Comparison of ENCODE assay signal across 8 mouse cellular contexts in the genomic region with DNA sequence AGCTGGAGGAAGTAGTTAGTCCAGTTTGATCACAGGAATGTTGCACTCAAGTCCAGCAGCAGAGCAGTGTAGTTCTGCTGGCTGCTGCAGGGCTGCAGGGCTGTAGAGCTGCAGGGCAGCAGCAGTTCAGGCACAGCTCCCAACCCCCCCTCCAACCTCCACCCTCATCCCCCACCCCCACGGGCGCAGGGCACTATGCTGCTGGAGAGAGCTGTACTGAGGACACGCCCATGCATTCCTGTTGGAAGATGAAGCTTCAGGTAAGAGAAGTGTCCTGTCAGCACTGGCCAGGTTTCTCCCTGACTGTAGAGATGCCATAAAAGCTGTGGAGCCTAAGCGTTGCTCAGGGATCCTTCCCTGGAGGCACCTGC. TPM values are rescaled to one million over a fixed set of nuclear protein-coding genes. Genes with fewer than 3 reads are reported as not detected.
A peak's percentile ranks its signal among the peaks of the same experiment; 100 is the strongest.
DNase-seq lines count a peak whose midpoint lies in the region; ATAC-seq lines count a peak whose summit lies in the region.
"Had no signal": no experiment of that assay in that cellular context is flagged by ENCODE, and none has a peak within 500 bp of the region (broad histone marks: within the 10 kb centered on the region; RNA-seq: fewer than 3 reads in every experiment).

No protein-coding gene starts in this region.

- ATAC-seq in intestine, embryonic 15.5 days = peak; percentile 94
- no peak for ATAC-seq in erythroblast, adult 5-6 weeks (replicated peaks; ENCODE audit: low FRiP score, poor library complexity, severe bottlenecking)

- H3K27ac ChIP-seq in intestine, embryonic 15.5 days = peak overlapping the region; percentile 67

- H3K4me1 ChIP-seq in intestine, embryonic 15.5 days (replicated peaks) = peaks cover 8% of the 10 kb centered on the region; the same call in 1 of the 2 replicates

- no peak overlapping the region for H3K4me3 ChIP-seq in intestine, embryonic 15.5 days (replicated peaks)

- WGBS in intestine, embryonic 15.5 days = 31% methylated on average over 4 of the region's 4 CpGs

- peak overlapping the region; percentile 41; the same call in 1 of the 2 replicates for H3K4me2 ChIP-seq in intestine, embryonic 15.5 days (replicated peaks)

- DNase-seq in R1 (ENCODE audit: low read depth, low spot score) = peak; percentile 38
- DNase-seq in embryo, embryonic 11 days = peak; percentile 44
- DNase-seq in mesoderm, embryonic 11.5 days (ENCODE audit: low read depth, low spot score) = peak; percentile 27
- DNase-seq in B cell, adult 2 months = no peak
- DNase-seq in layer of hippocampus, adult 18-20 months (ENCODE audit: low spot score in 2 of 2) = no peak
- DNase-seq: layer of hippocampus, adult 9-11 months had no signal

- H3K27me3 ChIP-seq in intestine, embryonic 15.5 days (replicated peaks) = no peaks in the 10 kb centered on the region

- H3K9ac ChIP-seq in intestine, embryonic 15.5 days = no peak overlapping the region

- H3K9me3 ChIP-seq in intestine, embryonic 15.5 days = no peaks in the 10 kb centered on the region

- no peaks in the 10 kb centered on the region for H3K36me3 ChIP-seq in intestine, embryonic 15.5 days

RNA-seq across cellular contexts. Expression of a gene that starts 48.2 kb away (rescaled TPM):
- 31.3 and 35.3 TPM in 2 replicates for polyA plus RNA-seq in intestine, embryonic 15.5 days (2015; fragmentation: Nextera tagmentation; extraction: Ambion mirVana)
- total RNA-seq in erythroblast, adult 5-6 weeks (2015; ENCODE audit: low replicate concordance) = 546 and 733 TPM in 2 replicates
- 1,003 and 1,028 TPM in 2 replicates for total RNA-seq in erythroblast, adult 5-6 weeks (2017; ENCODE audit: low replicate concordance)
- 10 to 100 TPM; 51.5 to 52.4 TPM for total RNA-seq in layer of hippocampus, adult 18-20 months (2021)

Comparison
In these comparisons a context has a peak if more than half of its experiments do, and no peak if none do; other contexts are left out.
1. DNase-seq: peak in R1 (single experiment), embryo, embryonic 11 days (single experiment) and mesoderm, embryonic 11.5 days (single experiment); none in B cell, adult 2 months (0 of 2) and layer of hippocampus, adult 18-20 months (0 of 2).
2. RNA of a gene that starts 48.2 kb away (total RNA-seq): 546 to 1,028 TPM in erythroblast, adult 5-6 weeks; 51.5 to 52.4 TPM in layer of hippocampus, adult 18-20 months; every median in the first group is over 10 times any median in the second.